Mouse (Mus musculus) urinary bladder, postnatal 14 days (tissue): Measurements from ENCODE around the gene Dnaaf1.

Experiments used
- DNase-seq: peaks from one replicate; pipeline ENCODE4 v3.0.0; 2021; ENCODE audit warnings: low spot score

Dnaaf1 gene

DNA sequence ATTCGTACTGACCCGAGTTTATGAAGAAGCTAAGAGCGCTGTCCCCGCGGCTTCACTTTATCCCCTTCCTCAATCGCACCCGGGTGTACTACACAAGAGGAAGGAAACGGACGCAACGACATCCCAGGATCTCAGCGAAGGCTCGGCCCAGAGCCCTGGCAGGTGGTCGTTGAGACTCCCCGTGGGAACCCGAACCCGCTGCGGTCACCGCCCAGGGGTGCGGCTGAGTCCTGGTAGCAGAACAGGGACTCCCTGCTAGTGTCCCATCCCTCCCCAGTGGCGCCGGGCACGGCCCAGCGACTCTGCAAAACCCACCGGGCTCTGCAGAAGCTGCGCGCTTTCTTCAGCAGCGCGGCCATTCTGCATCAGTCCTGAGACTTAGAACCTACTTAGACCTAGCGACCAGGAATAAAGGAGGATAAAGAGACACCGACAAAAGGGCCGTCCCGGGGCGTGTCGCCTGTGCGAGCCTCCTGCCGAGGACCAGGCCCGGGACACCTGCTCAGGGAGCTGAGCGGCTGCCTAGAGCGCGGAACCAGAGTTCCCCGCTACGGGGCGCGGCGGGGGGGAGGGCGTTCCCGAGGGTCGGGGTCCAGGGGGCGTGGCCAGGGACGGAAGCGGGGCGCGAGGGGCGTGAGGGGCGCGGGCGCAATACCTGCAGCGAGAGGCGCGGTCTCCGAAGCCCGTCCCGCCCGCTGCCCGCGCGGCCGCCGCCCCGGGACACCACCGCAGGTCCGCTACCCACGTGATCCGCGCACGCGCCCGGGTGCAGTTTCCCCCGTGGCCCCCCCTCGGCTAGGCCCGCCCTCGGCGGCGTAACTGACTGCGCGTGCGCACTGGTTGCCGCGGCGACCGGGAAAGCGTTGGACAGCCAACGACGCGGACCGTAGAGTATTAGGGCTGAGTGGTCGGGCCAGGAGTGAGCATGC, at the start of gene Dnaaf1, which contains the start of gene Hsdl1:
Gene Dnaaf1, plus strand, starts transcription at position 799 of the 929 bp plus-strand sequence.
Gene Hsdl1, minus strand, starts transcription at position 747 of the 929 bp plus-strand sequence.
- peak; percentile 97 for DNase-seq

DNA sequence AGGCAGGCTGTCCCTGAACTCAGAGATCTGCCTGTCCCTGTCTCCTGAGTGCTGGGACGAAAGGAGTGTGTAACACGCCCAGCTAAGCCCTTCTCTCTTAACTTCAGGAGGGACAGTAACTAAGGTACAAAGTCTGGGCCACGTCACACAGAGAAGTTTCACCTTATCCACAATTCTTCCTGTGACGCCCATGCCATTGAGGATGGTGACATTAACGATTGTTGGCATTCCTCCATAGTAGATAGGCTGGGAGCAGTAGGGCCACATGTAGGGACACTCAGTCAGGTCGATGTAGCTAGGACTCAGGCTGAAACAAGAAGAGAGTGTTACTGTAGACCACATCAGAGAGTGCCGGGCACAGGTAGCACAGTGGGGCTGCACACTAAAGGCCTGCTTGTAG, 46.3 kb upstream of the Dnaaf1 start:
- DNase-seq, result no peak

DNA sequence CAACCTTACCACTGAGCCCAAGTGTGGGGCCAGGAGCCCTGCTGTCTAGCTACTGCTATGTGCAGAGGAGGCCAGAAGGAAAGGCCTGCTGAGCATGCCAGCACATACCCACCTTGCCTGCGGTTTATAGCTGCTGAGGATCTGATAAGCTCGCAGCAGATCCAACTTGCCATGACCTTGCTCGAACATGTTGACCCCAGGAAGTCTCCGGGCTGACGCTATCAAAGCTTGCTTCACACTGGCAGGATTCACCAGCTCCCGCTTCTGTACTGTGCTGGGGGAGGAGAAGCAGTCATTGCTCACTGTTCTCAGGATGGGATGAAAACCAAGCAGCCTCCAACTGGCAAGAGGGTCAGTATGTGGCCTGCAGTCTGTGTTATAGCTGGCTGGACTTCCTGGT, 44.1 kb upstream of the Dnaaf1 start:
- peak; percentile 30 for DNase-seq

DNA sequence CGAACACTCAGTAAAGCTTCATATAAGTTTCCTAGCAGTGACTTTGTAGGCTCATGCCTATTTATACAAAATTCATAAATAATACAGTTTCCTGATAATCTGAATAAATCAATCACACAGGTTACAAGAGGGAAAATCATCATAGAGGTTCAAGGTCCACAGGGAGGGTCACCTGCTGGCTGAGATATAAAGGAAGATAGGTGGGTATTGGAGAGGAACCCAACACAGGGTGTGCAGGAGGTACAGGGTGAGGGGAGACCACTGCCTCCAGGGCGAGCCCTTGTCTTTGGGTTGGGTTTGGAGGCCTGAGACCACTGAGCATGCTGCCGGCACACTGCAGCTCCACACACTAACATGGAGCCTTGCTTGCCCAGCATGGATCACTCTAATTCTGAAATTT, 43.6 kb upstream of the Dnaaf1 start:
- DNase-seq, result no peak

DNA sequence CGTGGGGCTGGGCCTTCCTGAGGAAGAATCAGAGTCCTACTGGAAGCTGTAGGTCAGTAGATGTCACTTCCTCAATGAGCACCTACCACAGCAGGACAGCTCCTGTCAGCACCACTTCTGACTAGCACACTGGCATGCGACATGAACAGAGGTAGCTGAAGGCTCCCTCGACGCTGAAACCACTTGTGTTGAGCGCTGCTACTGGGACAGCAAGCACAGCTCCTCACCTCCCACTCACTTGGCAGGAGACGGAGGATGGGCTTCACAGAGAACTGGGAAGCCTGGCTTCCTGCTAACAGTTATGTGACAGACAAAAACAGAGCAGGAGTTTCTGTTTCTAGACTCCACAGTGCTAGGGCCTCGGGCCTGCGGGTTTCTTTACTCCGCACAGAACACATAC, 43.1 kb upstream of the Dnaaf1 start:
- no peak for DNase-seq

DNA sequence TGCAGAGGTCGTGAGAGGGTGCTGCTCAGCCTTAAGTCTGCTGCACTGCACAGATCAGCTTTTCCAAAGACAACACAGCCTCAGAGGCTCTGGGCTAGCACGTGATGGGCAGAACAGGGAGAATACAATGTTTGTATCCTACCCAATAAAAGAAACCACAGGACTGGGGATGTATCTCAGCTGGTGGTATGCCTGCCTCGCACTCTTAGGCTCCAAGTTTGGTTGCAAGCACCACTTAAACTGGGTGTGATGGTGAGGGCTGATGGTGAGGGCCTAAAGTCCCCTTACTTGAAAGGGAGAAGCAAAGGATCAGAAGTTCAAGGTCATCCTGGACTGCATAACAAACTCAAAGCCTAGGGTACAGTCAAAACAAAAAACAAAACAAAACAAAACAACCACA, 30.4 kb upstream of the Dnaaf1 start:
- DNase-seq, result no peak

DNA sequence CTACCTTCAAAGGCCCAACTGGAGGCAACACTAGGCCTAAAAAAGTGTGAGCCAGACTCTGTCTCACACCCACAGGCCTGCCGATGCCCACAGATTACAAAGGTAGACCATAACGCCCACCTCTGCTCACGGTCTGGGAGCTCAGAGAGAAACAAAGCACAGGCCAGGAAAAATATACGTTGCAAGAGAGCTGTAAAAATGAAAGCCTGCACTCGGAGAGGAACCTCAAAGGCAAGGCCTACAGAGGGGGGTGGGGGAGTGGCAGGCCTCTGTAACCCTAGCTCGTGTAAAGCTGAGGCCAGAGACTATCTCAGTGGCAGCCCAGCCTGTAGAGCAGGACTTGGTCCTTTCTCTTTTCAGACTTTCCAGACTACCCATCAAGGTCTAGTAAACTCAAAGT, 29.9 kb upstream of the Dnaaf1 start:
- DNase-seq, result no peak

DNA sequence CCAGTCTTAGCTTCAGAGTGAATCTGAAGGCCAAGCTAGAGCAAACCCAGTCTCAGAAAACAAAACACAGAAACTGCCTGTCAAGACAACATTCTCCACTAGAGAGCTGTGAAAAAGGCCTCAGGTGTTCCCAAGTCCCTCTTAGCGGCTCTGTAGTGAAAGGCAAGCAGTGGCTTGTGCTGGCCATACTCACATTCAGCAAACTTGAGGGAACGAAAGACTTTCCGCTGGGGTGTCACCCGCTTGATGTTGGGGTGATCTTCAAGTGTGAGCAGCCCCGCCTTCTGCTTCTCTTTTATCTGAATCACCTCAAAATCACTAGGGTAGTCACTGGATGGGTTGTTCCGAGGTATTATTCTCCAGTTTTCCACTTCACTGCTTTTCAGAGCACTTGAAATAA, 29.2 kb upstream of the Dnaaf1 start:
- DNase-seq, result no peak

DNA sequence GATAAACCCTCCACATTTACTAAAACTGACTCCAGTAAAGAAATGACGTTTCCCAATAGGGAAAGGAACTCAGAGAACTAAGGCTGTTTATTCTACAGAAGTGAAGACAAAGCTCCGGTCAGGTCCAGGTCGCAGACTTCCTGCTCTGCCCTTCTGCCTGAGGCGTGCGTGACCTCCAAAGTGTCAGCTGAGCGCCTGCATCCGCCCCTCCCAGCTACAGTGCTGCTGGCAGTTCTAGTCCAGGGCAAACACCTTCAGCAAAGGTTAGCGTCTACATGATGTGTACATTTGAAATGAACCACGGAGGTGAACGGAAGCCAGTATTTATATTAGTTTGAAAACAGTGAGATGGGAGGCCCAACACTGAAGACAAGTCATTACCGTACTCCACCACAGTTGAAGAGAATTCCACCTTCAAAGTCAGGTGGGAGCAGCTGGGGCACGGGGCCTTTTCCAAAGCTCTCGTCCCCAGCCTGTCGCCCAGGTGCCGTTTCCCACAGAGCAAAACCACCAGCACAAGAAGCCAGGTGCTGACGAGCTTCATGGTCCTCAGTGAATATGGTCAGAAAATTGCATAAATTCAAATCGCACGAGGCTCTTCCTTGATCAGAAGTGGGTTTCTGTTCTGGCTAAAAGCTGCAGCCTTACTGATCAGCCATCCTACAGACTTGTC, 27.9 kb upstream of the Dnaaf1 start:
- DNase-seq, result no peak

DNA sequence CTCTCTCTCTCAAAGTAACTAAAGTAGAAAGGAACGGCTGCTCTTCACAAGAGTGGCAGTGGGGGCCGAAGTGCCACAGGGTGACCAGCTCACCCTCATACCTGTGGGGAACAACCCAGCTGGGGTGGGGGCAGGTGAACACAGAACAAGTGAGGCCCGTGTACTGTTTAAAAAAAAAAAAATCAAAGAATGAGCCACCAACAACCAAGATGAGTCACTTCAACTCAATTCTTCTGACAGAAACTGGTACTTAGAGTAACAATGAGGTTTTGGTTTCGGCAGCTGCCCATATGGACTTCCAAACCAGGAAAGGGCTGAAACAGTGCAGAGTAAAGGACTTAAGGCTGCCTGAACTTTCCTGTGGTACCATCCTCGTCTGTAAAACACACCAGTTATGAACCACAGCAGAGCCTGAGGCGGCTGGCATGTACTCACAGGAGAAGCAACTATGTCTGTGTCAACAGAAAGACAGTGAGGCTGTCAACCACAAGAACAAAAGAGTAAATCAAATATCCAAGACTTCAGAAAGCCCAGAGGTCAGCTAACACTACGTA, 26.4 kb upstream of the Dnaaf1 start:
- no peak for DNase-seq

DNA sequence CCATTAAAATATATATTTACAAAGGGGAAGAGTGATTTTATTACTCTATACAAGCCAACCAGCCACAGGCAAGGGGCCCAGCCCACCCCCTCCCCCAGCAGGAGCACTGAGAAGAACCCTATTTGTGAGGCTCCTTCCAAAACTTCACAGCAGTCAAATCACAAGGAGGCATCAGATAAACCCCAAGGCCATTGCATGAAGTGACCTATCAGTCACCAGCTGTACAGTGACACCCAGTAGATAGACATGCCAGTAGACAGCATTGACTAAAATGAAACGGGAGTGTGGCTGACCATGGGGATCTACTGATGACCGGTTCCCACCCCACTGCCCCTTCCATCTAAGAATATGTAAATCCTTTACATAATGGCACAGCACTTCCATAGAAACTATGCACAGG, 22.1 kb upstream of the Dnaaf1 start:
- no peak for DNase-seq

DNA sequence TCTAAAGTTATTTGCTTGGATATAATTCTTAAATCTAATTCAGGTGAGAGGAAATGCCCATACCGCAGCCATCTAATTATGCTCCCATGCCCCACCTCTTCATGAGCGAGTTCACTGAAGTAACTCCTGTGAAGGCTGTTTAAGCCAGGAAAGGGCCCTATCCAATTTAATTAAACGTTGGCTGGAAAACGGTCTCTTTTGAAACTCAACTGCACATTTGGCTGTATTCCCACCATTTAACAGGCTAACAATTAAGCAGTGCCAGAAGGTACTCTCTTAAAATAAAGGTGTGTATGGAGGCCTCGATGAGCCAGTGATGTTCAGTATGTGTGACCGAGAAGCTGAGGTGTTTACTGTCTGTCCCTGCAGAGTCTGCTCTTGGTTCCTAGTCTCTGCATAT, 19.2 kb upstream of the Dnaaf1 start:
- DNase-seq, result no peak

DNA sequence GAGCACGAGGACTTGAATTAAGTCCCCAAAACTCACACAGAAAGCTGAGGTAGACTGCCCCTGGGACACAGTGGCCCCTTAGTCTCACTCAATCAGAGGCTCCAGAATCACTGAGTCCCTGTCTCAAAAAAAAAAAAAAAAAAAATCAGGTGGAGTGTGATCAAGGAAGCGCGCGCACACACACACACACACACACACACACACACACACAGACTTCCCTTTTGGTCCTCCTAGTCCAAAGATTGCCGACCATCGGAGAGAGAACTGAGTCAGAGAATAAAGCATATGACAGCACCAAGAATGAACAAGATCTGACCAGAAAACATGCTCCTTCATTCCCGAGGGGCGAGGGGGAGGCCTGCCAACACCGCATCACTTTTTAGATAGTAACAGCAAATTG, 17.9 kb upstream of the Dnaaf1 start:
- no peak for DNase-seq

DNA sequence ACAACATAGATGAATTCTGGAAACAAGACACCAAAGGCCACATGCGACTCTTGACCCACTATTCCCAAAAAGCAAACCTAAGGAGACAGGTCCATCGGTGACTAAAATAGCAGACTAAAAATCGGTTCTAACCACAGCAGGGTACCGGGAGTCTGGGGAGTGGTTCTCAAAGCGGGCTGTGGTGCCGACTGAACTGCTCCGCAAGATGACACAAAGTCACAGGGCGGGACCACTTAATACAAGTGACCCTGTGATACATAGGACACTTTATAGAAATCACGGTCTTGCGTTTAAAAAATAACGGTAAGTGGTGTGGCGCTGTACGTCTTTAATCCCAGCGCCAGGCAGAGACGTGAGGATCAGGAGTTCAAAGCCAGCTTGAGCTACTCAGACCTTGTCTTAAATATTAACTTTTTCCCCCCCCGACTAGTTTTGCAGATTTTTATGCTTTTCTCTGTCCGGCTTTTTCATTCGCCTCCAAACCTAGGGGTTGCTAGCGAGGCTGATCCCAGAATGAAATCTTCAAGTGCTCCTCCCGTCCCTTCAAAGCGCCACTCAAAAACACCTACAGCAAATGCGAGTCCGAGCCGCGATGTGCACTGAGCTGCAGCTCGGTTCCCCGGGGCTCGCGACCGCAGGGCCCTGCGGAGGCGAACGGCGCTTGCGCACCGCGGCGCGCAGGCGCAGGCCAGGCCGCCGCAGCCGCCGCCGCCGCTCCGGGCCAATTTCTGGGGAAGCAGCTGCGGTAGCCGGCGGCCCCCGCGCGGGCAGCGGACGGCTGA, 17.0 kb upstream of the Dnaaf1 start:
- peak; percentile 83 for DNase-seq

DNA sequence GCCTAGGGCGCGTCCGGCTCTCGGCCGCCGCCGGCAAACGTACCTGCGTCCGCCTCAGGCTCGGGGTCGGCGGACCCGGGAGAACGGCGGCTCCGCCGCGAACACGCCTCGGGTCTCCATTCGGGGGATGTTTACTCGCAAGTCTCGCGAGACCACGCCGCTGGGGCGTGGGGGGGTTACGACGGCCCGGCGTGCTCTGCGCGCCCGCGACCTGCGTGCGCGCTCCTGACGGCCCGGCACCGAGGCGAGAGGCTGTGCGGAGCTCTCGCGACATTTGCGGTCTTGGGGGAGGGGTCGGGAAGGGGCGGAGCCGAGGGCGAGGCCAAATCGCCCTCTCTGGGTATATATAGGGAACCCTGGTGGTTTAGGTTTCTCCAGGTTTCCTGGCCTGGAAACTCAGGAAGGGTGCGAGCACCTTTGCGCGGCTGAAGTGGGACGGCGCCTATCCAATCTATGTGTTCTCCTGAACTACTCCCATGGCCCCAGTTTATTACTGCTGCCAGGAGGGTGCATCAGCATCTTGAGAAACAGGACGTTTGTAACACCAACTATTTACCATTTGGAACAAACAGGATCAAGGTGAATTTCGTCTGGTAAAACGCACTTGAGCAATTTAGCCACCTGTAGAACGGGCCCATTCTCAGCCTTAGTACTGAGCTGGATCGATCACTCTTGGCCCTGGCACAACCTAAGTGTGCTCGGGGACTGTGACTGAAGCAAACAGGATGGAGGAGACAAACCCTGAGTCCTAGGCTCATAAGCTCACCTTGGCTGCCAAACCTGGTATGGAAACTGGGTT, 16.2 kb upstream of the Dnaaf1 start, which contains the start of gene Mbtps1:
Gene Mbtps1, minus strand, starts transcription at position 133 of the 799 bp plus-strand sequence.
- peak; percentile 98 for DNase-seq

DNA sequence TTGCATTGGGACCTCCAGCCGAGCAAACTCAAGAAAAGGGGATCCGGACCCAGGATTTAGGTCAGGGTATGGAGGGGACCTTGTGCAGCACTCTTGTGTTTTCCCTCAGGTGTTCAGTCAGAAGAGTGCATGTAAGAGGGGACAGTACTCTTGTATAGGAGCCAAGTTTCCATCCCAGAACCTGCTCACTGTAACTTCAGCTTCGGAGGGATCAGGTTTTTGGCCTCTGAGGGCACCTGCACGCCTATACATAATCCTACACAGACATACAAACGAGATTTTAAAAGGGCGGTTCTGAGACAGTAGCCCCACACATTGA, 15.7 kb upstream of the Dnaaf1 start:
- no peak for DNase-seq

DNA sequence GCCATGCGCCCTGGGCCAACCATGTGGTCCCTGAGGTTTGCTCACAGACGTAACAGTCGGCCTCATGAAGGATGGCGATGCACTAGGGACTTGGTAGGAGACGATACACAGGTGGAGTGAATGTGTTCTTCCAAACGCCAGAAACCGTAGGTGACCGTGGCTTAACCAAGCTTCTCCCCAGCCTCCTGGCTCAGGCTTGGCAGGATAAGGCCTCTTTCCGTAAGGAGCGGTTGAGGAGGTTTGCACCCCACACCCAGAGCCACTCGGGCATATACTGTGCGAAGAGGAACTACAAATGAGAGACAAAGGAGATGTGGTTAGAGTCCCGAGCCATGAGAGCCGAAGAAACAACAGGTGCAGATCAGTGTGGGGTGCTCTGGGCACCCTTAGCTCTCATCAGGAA, 11.2 kb upstream of the Dnaaf1 start:
- DNase-seq, result no peak

DNA sequence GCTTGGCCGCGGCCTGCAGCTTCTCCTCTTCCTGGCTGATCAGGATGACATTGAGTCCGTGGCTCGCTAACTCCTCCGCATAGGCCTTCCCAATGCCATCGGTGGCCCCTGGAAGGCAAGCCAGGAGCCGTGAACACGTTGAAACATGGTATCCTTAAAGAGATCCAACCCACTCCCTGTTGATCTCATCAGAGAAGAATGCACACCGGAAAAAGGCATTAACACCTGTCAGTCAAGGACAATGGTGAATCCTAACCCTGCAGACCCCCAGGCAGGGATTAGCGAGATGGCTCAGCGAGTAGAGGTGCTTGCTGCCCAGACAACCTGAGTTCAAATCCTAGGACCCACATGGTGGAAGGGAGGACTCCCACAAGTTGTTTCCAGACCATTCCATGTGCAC, 8.7 kb upstream of the Dnaaf1 start:
- DNase-seq, result no peak

DNA sequence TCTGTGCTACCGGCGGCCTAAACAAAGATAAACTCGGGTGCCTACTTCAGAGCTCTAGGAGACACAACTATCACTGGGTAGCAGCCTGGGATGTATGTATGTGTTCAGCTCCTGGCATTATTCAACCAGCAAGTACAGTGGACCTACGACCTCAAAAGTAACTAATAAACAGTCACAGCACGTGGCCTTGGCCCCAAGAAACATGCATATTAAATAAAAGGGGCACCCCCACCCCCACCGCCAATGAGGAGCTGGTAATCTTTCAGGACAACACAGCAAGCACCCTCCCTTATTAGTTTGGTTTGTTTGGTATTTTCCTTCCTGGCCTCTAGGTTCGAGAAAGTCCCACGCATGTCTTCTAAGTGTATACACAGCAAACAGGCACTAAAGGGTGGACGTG, 6.8 kb upstream of the Dnaaf1 start:
- DNase-seq, result no peak

DNA sequence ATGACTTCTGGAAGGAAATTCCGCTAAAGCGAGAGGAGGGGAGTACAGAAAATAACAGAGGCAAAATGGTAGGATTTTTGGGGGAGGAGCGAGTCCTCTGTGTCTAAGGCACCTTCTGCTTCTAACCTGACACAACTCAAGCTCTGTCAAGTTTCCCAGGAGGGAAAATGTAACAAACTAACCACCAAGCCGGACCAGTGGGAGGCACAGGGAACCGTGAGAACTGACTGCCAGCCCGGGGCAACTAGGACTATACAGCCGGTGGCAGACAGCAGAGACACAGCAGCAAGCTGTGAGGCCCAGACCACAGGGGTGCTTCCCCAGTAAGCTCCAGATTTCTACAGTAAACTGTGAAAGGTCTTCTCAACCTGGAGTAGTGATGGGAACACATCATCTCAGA, 6.1 kb upstream of the Dnaaf1 start:
- DNase-seq, result no peak

DNA sequence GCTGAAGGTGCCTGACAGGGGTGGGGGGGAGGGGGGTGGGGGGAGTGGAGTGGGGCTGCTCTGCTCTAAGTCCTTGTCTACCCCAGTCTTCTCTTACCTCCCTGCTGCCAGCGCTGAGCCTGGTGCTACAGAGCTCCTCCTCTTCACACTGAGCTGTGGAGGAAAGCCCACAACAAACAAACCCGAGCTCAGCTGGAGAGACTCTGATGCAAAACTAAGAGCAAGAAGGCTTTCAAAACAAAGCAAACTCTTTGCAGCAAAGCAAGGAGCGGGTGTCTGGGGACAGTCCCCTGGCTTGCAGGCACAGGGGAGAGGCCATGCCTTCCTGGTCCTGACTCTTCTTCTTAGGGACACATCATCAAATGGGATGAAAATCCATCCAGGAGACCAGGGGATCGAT, 5.2 kb upstream of the Dnaaf1 start:
- no peak for DNase-seq

DNA sequence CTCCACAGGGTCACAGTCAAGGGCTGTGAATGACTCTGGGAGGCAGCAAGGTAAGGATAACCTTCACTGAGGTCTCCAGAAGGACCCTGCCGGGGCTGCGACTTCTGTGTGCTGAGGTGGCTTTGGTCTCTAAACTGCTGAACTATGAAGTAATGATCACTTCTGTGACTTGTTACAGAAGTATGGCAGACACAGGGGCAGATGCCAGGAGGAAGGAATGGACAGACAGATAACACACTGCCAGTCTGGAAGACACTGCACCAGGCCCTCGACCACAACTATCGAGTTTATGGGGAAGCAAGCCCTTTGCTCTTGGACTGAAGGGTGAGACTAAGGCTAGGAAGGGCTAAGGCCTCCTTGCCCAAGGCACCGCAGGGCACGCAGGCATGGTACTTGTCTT, 3.9 kb upstream of the Dnaaf1 start:
- DNase-seq, result no peak
